34 mouse cellular contexts compared by ENCODE assay signal in genomic region chr7:83678506-83678905, GRCm38 (mm10).
"Had no signal": no experiment of that assay in that cellular context is flagged by ENCODE, and none has a peak within 500 bp of the region (broad histone marks: within the 10 kb centered on the region; RNA-seq: fewer than 3 reads in every experiment).

No protein-coding gene starts in this region.

- H3K36me3 ChIP-seq: heart, embryonic 10.5 days; heart, embryonic 12.5 days; heart, embryonic 13.5 days; heart, embryonic 15.5 days; hindbrain, embryonic 10.5 days; hindbrain, embryonic 12.5 days; hindbrain, embryonic 13.5 days; hindbrain, embryonic 15.5 days; intestine, embryonic 15.5 days; kidney, embryonic 15.5 days had no signal

- H3K4me1 ChIP-seq: heart, embryonic 10.5 days; heart, embryonic 12.5 days; heart, embryonic 13.5 days; hindbrain, embryonic 12.5 days; hindbrain, embryonic 13.5 days; hindbrain, embryonic 15.5 days; intestine, embryonic 15.5 days had no signal

- H3K27ac ChIP-seq: heart, embryonic 10.5 days; heart, embryonic 13.5 days; heart, embryonic 15.5 days; hindbrain, embryonic 10.5 days; hindbrain, embryonic 12.5 days; hindbrain, embryonic 13.5 days; hindbrain, embryonic 14.5 days; hindbrain, embryonic 15.5 days; hindbrain, postnatal 0 days; intestine, embryonic 15.5 days; kidney, embryonic 15.5 days; kidney, postnatal 0 days; layer of hippocampus, adult 2 months had no signal

- DNase-seq: heart, postnatal 14 days; heart, postnatal 36 days; heart, postnatal 4 days; kidney, adult 11 months; kidney, adult 18-20 months; kidney, adult 2 months; kidney, adult 8-10 months; kidney, adult 9 months; kidney, postnatal 10 days; kidney, postnatal 14 days; kidney, postnatal 25 days; kidney, postnatal 36 days; kidney, postnatal 4 days; layer of hippocampus, adult 9-11 months; layer of hippocampus, postnatal 36 days had no signal

- H3K9me3 ChIP-seq: heart, embryonic 10.5 days; heart, embryonic 13.5 days; heart, embryonic 15.5 days; hindbrain, embryonic 10.5 days; hindbrain, embryonic 13.5 days; intestine, embryonic 15.5 days; kidney, embryonic 15.5 days had no signal

- H3K4me3 ChIP-seq: heart, embryonic 10.5 days; heart, embryonic 12.5 days; heart, embryonic 13.5 days; heart, embryonic 15.5 days; hindbrain, embryonic 10.5 days; hindbrain, embryonic 12.5 days; hindbrain, embryonic 13.5 days; hindbrain, embryonic 15.5 days; intestine, embryonic 15.5 days; kidney, embryonic 15.5 days; layer of hippocampus, adult 2 months had no signal

- H3K9ac ChIP-seq: heart, embryonic 12.5 days; heart, embryonic 13.5 days; heart, embryonic 15.5 days; hindbrain, embryonic 12.5 days; hindbrain, embryonic 13.5 days; hindbrain, embryonic 14.5 days; hindbrain, embryonic 15.5 days; intestine, embryonic 15.5 days; kidney, embryonic 15.5 days had no signal

- H3K4me2 ChIP-seq: heart, embryonic 11.5 days; heart, embryonic 12.5 days; heart, embryonic 13.5 days; heart, embryonic 15.5 days; hindbrain, embryonic 12.5 days; hindbrain, embryonic 13.5 days; hindbrain, embryonic 14.5 days; hindbrain, embryonic 15.5 days; intestine, embryonic 15.5 days; kidney, embryonic 15.5 days had no signal

- ATAC-seq: hindbrain, embryonic 16.5 days; hindbrain, postnatal 0 days; inflammation-experienced regulatory T-cells, adult 6 months; intestine, embryonic 15.5 days; intestine, embryonic 16.5 days; intestine, postnatal 0 days had no signal

- H3K27me3 ChIP-seq: heart, embryonic 12.5 days; heart, embryonic 13.5 days; heart, embryonic 15.5 days; hindbrain, embryonic 12.5 days; hindbrain, embryonic 13.5 days; hindbrain, embryonic 15.5 days; intestine, embryonic 15.5 days; kidney, embryonic 15.5 days had no signal
